ENCODE assay signal across 23 mouse cellular contexts in genomic region chr16:43918867-43919266, GRCm38 (mm10). TPM values are rescaled to one million over a fixed set of nuclear protein-coding genes. Genes with fewer than 3 reads are reported as not detected.
DNase-seq lines count a peak whose midpoint lies in the region; ATAC-seq and TF ChIP-seq lines count a peak whose summit lies in the region.
"Had no signal": no experiment of that assay in that cellular context is flagged by ENCODE, and none has a peak within 500 bp of the region (broad histone marks: within the 10 kb centered on the region; RNA-seq: fewer than 3 reads in every experiment).

No protein-coding gene starts in this region.

- no peaks in the 10 kb centered on the region for H3K27me3 ChIP-seq in MEL (ENCODE audit: control insufficient read depth in 1 of 2, insufficient read depth in 2 of 2, low read length in 2 of 2)
- no peaks in the 10 kb centered on the region for H3K27me3 ChIP-seq in stomach, embryonic 16.5 days (ENCODE audit: control insufficient read depth, insufficient read depth, low read length)
- H3K27me3 ChIP-seq: embryonic facial prominence, embryonic 12.5 days; forebrain, embryonic 15.5 days; heart, embryonic 12.5 days; Patski had no signal

- H3K4me3 ChIP-seq in MEL (ENCODE audit: control insufficient read depth in 1 of 2, insufficient read depth in 1 of 2, low read depth in 2 of 2, low read length in 2 of 2) = no peak overlapping the region
- no peak overlapping the region for H3K4me3 ChIP-seq in stomach, embryonic 16.5 days (replicated peaks; ENCODE audit: low read length)
- H3K4me3 ChIP-seq: embryonic facial prominence, embryonic 12.5 days; forebrain, embryonic 15.5 days; heart, adult 2 months; heart, embryonic 12.5 days; hindbrain, embryonic 10.5 days had no signal

- 75% methylated on average over 3 of the region's 3 CpGs for WGBS in stomach, embryonic 16.5 days

- H3K4me2 ChIP-seq in stomach, embryonic 16.5 days (ENCODE audit: low read depth, low read length) = no peak overlapping the region
- H3K4me2 ChIP-seq: embryonic facial prominence, embryonic 12.5 days; forebrain, embryonic 15.5 days; heart, embryonic 12.5 days; hindbrain, embryonic 14.5 days had no signal

- DNase-seq in 416B (ENCODE audit: low read depth) (peak; percentile 7), MEL (ENCODE audit: low read depth, low spot score) (peak; percentile 48)
- DNase-seq in spleen, postnatal 10 days (ENCODE audit: low spot score in 2 of 2) = no peak
- no peak for DNase-seq in thymus, postnatal 0 days (ENCODE audit: low spot score)
- DNase-seq in cerebellum, postnatal 4 days (ENCODE audit: low spot score in 2 of 2) = no peak
- DNase-seq: adrenal gland, postnatal 14 days; B cell, adult 2 months; cerebellum, adult 11-12 months; cerebellum, adult 9-11 months; cerebellum, postnatal 36 days; gastrocnemius, postnatal 10 days; heart, adult 2 months had no signal

- TF ChIP-seq RAD21 in MEL (IDR thresholded peaks at IDR 0.05; ENCODE audit: low read depth, low read length) = no peak

- ATAC-seq in megakaryocyte progenitor cell, adult 5-6 weeks (replicated peaks; ENCODE audit: poor library complexity) = peak; percentile 48; the same call in 1 of the 2 replicates
- ATAC-seq in stomach, embryonic 16.5 days (ENCODE audit: insufficient read depth, low FRiP score) = peak; percentile 50; the same call in 1 of the 2 replicates
- ATAC-seq: activated CD4-positive, CD25-positive, alpha-beta regulatory T cell, adult 4 months; CD4-positive, CD25-positive, alpha-beta regulatory T cell, adult 4 months; forebrain, embryonic 15.5 days; Patski had no signal

- peaks cover 0 to 7% of the 10 kb centered on the region in 2 experiments; a peak in 3 of 4 replicates for H3K36me3 ChIP-seq in MEL (ENCODE audit: control insufficient read depth in 1 of 2, insufficient read depth in 2 of 2, low read length in 2 of 2)
- no peaks in the 10 kb centered on the region for H3K36me3 ChIP-seq in stomach, embryonic 16.5 days (ENCODE audit: control insufficient read depth, insufficient read depth, low read length)
- H3K36me3 ChIP-seq: embryonic facial prominence, embryonic 12.5 days; forebrain, embryonic 15.5 days had no signal

- TF ChIP-seq CTCF in MEL (IDR thresholded peaks at IDR 0.05 in 2 of 3, conservative IDR thresholded peaks at IDR 0.05 in 1 of 3; ENCODE audit: control insufficient read depth in 1 of 3, insufficient read depth in 1 of 3, low read depth in 2 of 3, low read length in 3 of 3, poor library complexity in 1 of 3, severe bottlenecking in 1 of 3) = no peak

- H3K27ac ChIP-seq in MEL (ENCODE audit: control insufficient read depth, low read depth, low read length) = no peak overlapping the region
- H3K27ac ChIP-seq in stomach, embryonic 16.5 days (ENCODE audit: low read length) = no peak overlapping the region
- H3K27ac ChIP-seq: embryonic facial prominence, embryonic 12.5 days; forebrain, embryonic 15.5 days; heart, adult 2 months; hindbrain, embryonic 10.5 days; hindbrain, embryonic 14.5 days had no signal

- H3K79me2 ChIP-seq in MEL (ENCODE audit: control insufficient read depth, insufficient read depth, low read length, poor library complexity) = no peaks in the 10 kb centered on the region

- peaks cover 0 to 7% of the 10 kb centered on the region in 2 experiments; a peak in 2 of 4 replicates for H3K4me1 ChIP-seq in MEL (ENCODE audit: control insufficient read depth in 1 of 2, insufficient read depth in 2 of 2, low read length in 2 of 2)
- H3K4me1 ChIP-seq in stomach, embryonic 16.5 days (ENCODE audit: control insufficient read depth, insufficient read depth, low read length) = no peaks in the 10 kb centered on the region
- H3K4me1 ChIP-seq: embryonic facial prominence, embryonic 12.5 days; forebrain, embryonic 15.5 days; heart, embryonic 12.5 days; hindbrain, embryonic 10.5 days had no signal

- H3K9me3 ChIP-seq in MEL (replicated peaks; ENCODE audit: insufficient read depth, low read length) = no peaks in the 10 kb centered on the region
- H3K9me3 ChIP-seq in stomach, embryonic 16.5 days (replicated peaks; ENCODE audit: control insufficient read depth, low read length) = no peaks in the 10 kb centered on the region
- H3K9me3 ChIP-seq: embryonic facial prominence, embryonic 12.5 days; forebrain, embryonic 15.5 days; G1E; heart, embryonic 12.5 days; hindbrain, embryonic 10.5 days had no signal

- TF ChIP-seq POLR2A in MEL (IDR thresholded peaks at IDR 0.05; ENCODE audit: control insufficient read depth in 1 of 2, insufficient read depth in 1 of 2, low read depth in 1 of 2, low read length in 2 of 2, poor library complexity in 1 of 2) = no peak

- peak; percentile 33 to 51; a peak in 2 of 4 replicates for TF ChIP-seq EP300 in MEL (IDR thresholded peaks at IDR 0.05; ENCODE audit: low read depth in 1 of 2, low read length in 2 of 2)

- no peak overlapping the region for H3K9ac ChIP-seq in MEL (ENCODE audit: control insufficient read depth, low read depth, low read length, poor library complexity, severe bottlenecking)
- no peak overlapping the region for H3K9ac ChIP-seq in stomach, embryonic 16.5 days (ENCODE audit: low read length)
- H3K9ac ChIP-seq: embryonic facial prominence, embryonic 12.5 days; forebrain, embryonic 15.5 days; heart, embryonic 12.5 days; hindbrain, embryonic 14.5 days had no signal

TF ChIP-seq in MEL, 35 proteins besides CTCF, POLR2A, EP300 and RAD21:
- TF ChIP-seq GATA1 (IDR thresholded peaks at IDR 0.05; ENCODE audit: low read depth, low read length) (peak; percentile 48; the same call in 1 of the 2 replicates), TCF12 (IDR thresholded peaks at IDR 0.05; ENCODE audit: low read depth, low read length) (peak; percentile 22; the same call in 1 of the 2 replicates), USF2 (IDR thresholded peaks at IDR 0.05; ENCODE audit: borderline replicate concordance in 1 of 2, insufficient read depth in 1 of 2, low read depth in 1 of 2, low read length in 2 of 2) (no peak), MAX (IDR thresholded peaks at IDR 0.05; ENCODE audit: low read length) (no peak)

RNA-seq across cellular contexts. Expression of gene Qtrt2, which starts 7.7 kb away (rescaled TPM):
- 29.4 and 47.9 TPM in 2 replicates for total RNA-seq in MEL (2012; rRNA removed)
- 10 to 100 TPM; 37.6 to 68.4 TPM for polyA plus RNA-seq in MEL (2012; ENCODE audit: insufficient read depth in 1 of 2, insufficient read length in 2 of 2, low read depth in 1 of 2, low replicate concordance in 2 of 2, missing spikeins in 1 of 2)
- 17.3 and 21.2 TPM in 2 replicates for total RNA-seq in megakaryocyte progenitor cell, adult 5-6 weeks (2015)
- 44.9 and 46.5 TPM in 2 replicates for total RNA-seq in megakaryocyte progenitor cell, adult 5-6 weeks (2017)
- polyA plus RNA-seq in stomach, embryonic 16.5 days (2015; fragmentation: Nextera tagmentation; extraction: Ambion mirVana) = 24.2 and 24.7 TPM in 2 replicates
- polyA plus RNA-seq in thymus, postnatal 0 days (2015; fragmentation: Nextera tagmentation; extraction: Ambion mirVana) = 15.3 and 16.0 TPM in 2 replicates

RNA-seq across cellular contexts. Expression of gene Ccdc191, which starts 29.3 kb away (rescaled TPM):
- 5.1 and 7.2 TPM in 2 replicates for total RNA-seq in MEL (2012; rRNA removed)
- 1 to 10 TPM in 1 of 2 experiments, not detected in 1; 7.0 TPM for polyA plus RNA-seq in MEL (2012; ENCODE audit: insufficient read depth in 1 of 2, insufficient read length in 2 of 2, low read depth in 1 of 2, low replicate concordance in 2 of 2, missing spikeins in 1 of 2)
- 5.2 and 25.4 TPM in 2 replicates for total RNA-seq in megakaryocyte progenitor cell, adult 5-6 weeks (2015)
- total RNA-seq in megakaryocyte progenitor cell, adult 5-6 weeks (2017) = 8.9 and 13.4 TPM in 2 replicates
- 9.8 and 13.2 TPM in 2 replicates for polyA plus RNA-seq in stomach, embryonic 16.5 days (2015; fragmentation: Nextera tagmentation; extraction: Ambion mirVana)
- polyA plus RNA-seq in thymus, postnatal 0 days (2015; fragmentation: Nextera tagmentation; extraction: Ambion mirVana) = 5.4 and 6.5 TPM in 2 replicates

Comparison
In these comparisons a context has a peak if more than half of its experiments do, and no peak if none do; other contexts are left out.
1. DNase-seq: peak in 416B (single experiment) and MEL (single experiment); none in spleen, postnatal 10 days (0 of 2), thymus, postnatal 0 days (single experiment) and cerebellum, postnatal 4 days (0 of 2).